Mouse (Mus musculus): ENCODE results near the gene Drd4. TPM values are rescaled to one million over a fixed set of nuclear protein-coding genes. Genes with fewer than 3 reads are reported as not detected.

Gene Drd4
- polyA plus RNA-seq, 1 experiment from 2014 or later, result 1.8 TPM

DNA sequence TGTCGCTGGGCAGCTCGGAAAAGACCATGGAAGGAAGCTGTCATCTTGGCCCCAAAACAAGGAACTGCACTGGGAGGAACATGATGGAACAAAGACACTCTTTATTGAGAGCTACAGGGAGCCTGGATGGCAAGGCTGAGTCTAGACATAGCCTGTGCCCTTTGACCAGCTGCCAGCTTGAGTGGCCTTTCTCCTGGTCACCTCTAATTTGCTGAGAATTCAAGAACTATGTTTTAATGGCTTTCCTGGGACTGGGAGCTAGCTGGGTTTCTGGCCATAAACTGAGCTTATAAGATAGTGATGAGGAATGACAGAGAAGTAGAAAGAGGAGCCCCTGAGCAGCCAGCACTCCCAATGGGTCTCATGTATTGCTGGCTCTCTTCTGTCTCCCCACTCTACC, 51.4 kb downstream of the Drd4 start:
- Histone ChIP-seq H3K36me3 (ENCODE audit: insufficient read depth, low read length) (no peaks in the 10 kb centered on the region), H3K9ac (ENCODE audit: low read depth, low read length) (no peak overlapping the region), H3K4me3 (replicated peaks; ENCODE audit: low read depth, low read length) (no peak overlapping the region), H3K27me3 (ENCODE audit: insufficient read depth, low read length) (no peaks in the 10 kb centered on the region), H3K4me2 (ENCODE audit: low read length) (no peak overlapping the region), H3K27ac (no peak overlapping the region), H3K9me3 (replicated peaks; ENCODE audit: low read length) (no peaks in the 10 kb centered on the region), H3K4me1 (replicated peaks; ENCODE audit: insufficient read depth, low read length) (peaks cover 3% of the 10 kb centered on the region; the same call in 1 of the 2 replicates)
- DNase-seq (ENCODE audit: low spot score), result no peak
- no peak for ATAC-seq (replicated peaks; ENCODE audit: low FRiP score, low read depth)
- 74% methylated on average over 2 of the region's 2 CpGs for WGBS
- no peak for TF ChIP-seq CTCF (IDR thresholded peaks at IDR 0.05; ENCODE audit: low read depth)

DNA sequence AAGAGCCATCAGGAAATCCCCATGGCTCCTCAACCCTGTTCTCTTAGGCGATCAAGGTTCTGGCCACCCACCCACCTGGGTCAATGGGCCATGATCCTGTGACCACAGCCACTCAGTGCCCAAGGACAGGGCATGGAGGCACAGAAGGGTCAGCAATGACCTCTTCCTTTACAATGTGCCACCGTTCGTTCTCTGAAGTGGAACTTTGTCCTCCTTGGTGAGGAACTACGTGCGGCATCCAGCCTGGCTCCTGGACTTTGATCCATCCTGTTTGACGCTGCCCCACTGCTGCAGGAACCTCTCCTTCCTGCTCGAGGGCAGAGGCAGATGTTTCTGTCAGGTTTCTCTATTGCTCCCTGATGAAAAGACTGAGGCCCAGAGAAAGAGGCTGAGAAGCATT, 51.9 kb downstream of the Drd4 start:
- H3K27ac ChIP-seq, result no peak overlapping the region
- no peaks in the 10 kb centered on the region for H3K4me1 ChIP-seq (replicated peaks; ENCODE audit: insufficient read depth, low read length)
- ATAC-seq (replicated peaks; ENCODE audit: low FRiP score, low read depth) (no peak), DNase-seq (ENCODE audit: low spot score) (peak; percentile 15)
- no peak for TF ChIP-seq CTCF (IDR thresholded peaks at IDR 0.05; ENCODE audit: low read depth)
- no peaks in the 10 kb centered on the region for H3K36me3 ChIP-seq (ENCODE audit: insufficient read depth, low read length)
- no peak overlapping the region for H3K4me3 ChIP-seq (replicated peaks; ENCODE audit: low read depth, low read length)
- H3K9me3 ChIP-seq (replicated peaks; ENCODE audit: low read length), result no peaks in the 10 kb centered on the region
- H3K4me2 ChIP-seq (ENCODE audit: low read length), result no peak overlapping the region
- 61% methylated on average over 7 of the region's 7 CpGs for WGBS
- no peak overlapping the region for H3K9ac ChIP-seq (ENCODE audit: low read depth, low read length)
- no peaks in the 10 kb centered on the region for H3K27me3 ChIP-seq (ENCODE audit: insufficient read depth, low read length)

DNA sequence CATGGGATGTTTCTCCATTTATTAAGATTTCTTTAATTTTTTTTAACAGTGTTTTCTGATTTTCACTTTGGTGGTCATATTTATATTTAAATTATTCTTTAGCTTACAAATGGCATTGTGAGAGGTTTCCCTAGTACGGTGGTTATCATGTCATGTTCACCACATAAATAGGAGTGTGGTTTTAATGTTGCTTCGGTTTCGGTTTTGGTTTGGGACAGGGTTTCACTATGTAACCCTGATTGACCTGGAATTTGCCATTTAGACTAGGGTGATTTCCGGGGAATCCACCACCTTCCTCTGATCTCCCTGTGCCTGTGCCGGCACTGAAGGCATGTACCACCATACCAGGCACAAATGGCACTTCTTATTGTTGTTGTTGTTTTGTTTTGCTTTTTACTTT, 53.0 kb downstream of the Drd4 start:
- no peaks in the 10 kb centered on the region for H3K27me3 ChIP-seq (ENCODE audit: insufficient read depth, low read length)
- no peak overlapping the region for H3K4me2 ChIP-seq (ENCODE audit: low read length)
- H3K9me3 ChIP-seq (replicated peaks; ENCODE audit: low read length), result no peaks in the 10 kb centered on the region
- H3K27ac ChIP-seq, result no peak overlapping the region
- H3K4me3 ChIP-seq (replicated peaks; ENCODE audit: low read depth, low read length), result no peak overlapping the region
- H3K36me3 ChIP-seq (ENCODE audit: insufficient read depth, low read length), result no peaks in the 10 kb centered on the region
- DNase-seq (ENCODE audit: low spot score) (no peak), ATAC-seq (replicated peaks; ENCODE audit: low FRiP score, low read depth) (no peak)
- no peak for TF ChIP-seq CTCF (IDR thresholded peaks at IDR 0.05; ENCODE audit: low read depth)
- no peaks in the 10 kb centered on the region for H3K4me1 ChIP-seq (replicated peaks; ENCODE audit: insufficient read depth, low read length)
- WGBS, result 89% methylated on average over 5 of the region's 5 CpGs
- H3K9ac ChIP-seq (ENCODE audit: low read depth, low read length), result no peak overlapping the region

Other genes with a start within 250 kb of the Drd4 start
- 6.4 and 7.4 TPM in 2 replicates for gene B4galnt4, start 230.9 kb upstream of the Drd4 start, polyA plus RNA-seq (2015; fragmentation: Nextera tagmentation; extraction: Ambion mirVana)
- 11.1 and 13.4 TPM in 2 replicates for gene Pkp3, start 213.8 kb upstream of the Drd4 start, polyA plus RNA-seq (2015; fragmentation: Nextera tagmentation; extraction: Ambion mirVana)
- 54.1 and 59.6 TPM in 2 replicates for gene Sigirr, start 191.4 kb upstream of the Drd4 start, polyA plus RNA-seq (2015; fragmentation: Nextera tagmentation; extraction: Ambion mirVana)
- gene Ano9, start 174.2 kb upstream of the Drd4 start, polyA plus RNA-seq (2015; fragmentation: Nextera tagmentation; extraction: Ambion mirVana), result 6.9 and 8.1 TPM in 2 replicates
- 75.3 and 85.1 TPM in 2 replicates for gene Ptdss2, start 169.6 kb upstream of the Drd4 start, polyA plus RNA-seq (2015; fragmentation: Nextera tagmentation; extraction: Ambion mirVana)
- 136 and 147 TPM in 2 replicates for gene Rnh1, start 119.1 kb upstream of the Drd4 start, polyA plus RNA-seq (2015; fragmentation: Nextera tagmentation; extraction: Ambion mirVana)
- 91.5 and 95.5 TPM in 2 replicates for gene Hras, start 98.0 kb upstream of the Drd4 start, polyA plus RNA-seq (2015; fragmentation: Nextera tagmentation; extraction: Ambion mirVana)
- 9.9 and 10.8 TPM in 2 replicates for gene Lrrc56, start 97.8 kb upstream of the Drd4 start, polyA plus RNA-seq (2015; fragmentation: Nextera tagmentation; extraction: Ambion mirVana)
- gene Lmntd2, start 77.9 kb upstream of the Drd4 start, polyA plus RNA-seq (2015; fragmentation: Nextera tagmentation; extraction: Ambion mirVana), result 2.6 and 2.9 TPM in 2 replicates
- gene Rassf7, start 76.1 kb upstream of the Drd4 start, polyA plus RNA-seq (2015; fragmentation: Nextera tagmentation; extraction: Ambion mirVana), result 61.5 and 62.5 TPM in 2 replicates
- 37.2 and 39.8 TPM in 2 replicates for gene Phrf1, start 63.2 kb upstream of the Drd4 start, polyA plus RNA-seq (2015; fragmentation: Nextera tagmentation; extraction: Ambion mirVana)
- 14.5 and 21.1 TPM in 2 replicates for gene Irf7, start 25.5 kb upstream of the Drd4 start, polyA plus RNA-seq (2015; fragmentation: Nextera tagmentation; extraction: Ambion mirVana)
- 40.1 and 41.2 TPM in 2 replicates for gene Cdhr5, start 15.2 kb upstream of the Drd4 start, polyA plus RNA-seq (2015; fragmentation: Nextera tagmentation; extraction: Ambion mirVana)
- 35.1 and 37.9 TPM in 2 replicates for gene Sct, start 12.9 kb upstream of the Drd4 start, polyA plus RNA-seq (2015; fragmentation: Nextera tagmentation; extraction: Ambion mirVana)
- gene Deaf1, start 35.7 kb downstream of the Drd4 start, polyA plus RNA-seq (2015; fragmentation: Nextera tagmentation; extraction: Ambion mirVana), result 64.1 and 64.2 TPM in 2 replicates
- 40.5 and 45.3 TPM in 2 replicates for gene Tmem80, start 35.7 kb downstream of the Drd4 start, polyA plus RNA-seq (2015; fragmentation: Nextera tagmentation; extraction: Ambion mirVana)
- gene Eps8l2, start 46.9 kb downstream of the Drd4 start, polyA plus RNA-seq (2015; fragmentation: Nextera tagmentation; extraction: Ambion mirVana), result 76.5 and 77.1 TPM in 2 replicates
- 420 and 440 TPM in 2 replicates for gene Taldo1, start 100.2 kb downstream of the Drd4 start, polyA plus RNA-seq (2015; fragmentation: Nextera tagmentation; extraction: Ambion mirVana)
- 50.0 and 52.0 TPM in 2 replicates for gene Gatd1, start 122.1 kb downstream of the Drd4 start, polyA plus RNA-seq (2015; fragmentation: Nextera tagmentation; extraction: Ambion mirVana)
- gene Cend1, start 137.5 kb downstream of the Drd4 start, polyA plus RNA-seq (2015; fragmentation: Nextera tagmentation; extraction: Ambion mirVana), result 2.2 and 2.3 TPM in 2 replicates
- gene Slc25a22, start 145.9 kb downstream of the Drd4 start, polyA plus RNA-seq (2015; fragmentation: Nextera tagmentation; extraction: Ambion mirVana), result 15.8 and 17.3 TPM in 2 replicates
- 3.6 and 5.1 TPM in 2 replicates for gene Pidd1, start 152.0 kb downstream of the Drd4 start, polyA plus RNA-seq (2015; fragmentation: Nextera tagmentation; extraction: Ambion mirVana)
- 1,479 and 1,595 TPM in 2 replicates for gene Rplp2, start 155.4 kb downstream of the Drd4 start, polyA plus RNA-seq (2015; fragmentation: Nextera tagmentation; extraction: Ambion mirVana)
- gene Pnpla2, start 163.2 kb downstream of the Drd4 start, polyA plus RNA-seq (2015; fragmentation: Nextera tagmentation; extraction: Ambion mirVana), result 68.0 and 72.9 TPM in 2 replicates
- 16.1 and 20.5 TPM in 2 replicates for gene Cracr2b, start 169.1 kb downstream of the Drd4 start, polyA plus RNA-seq (2015; fragmentation: Nextera tagmentation; extraction: Ambion mirVana)
- gene Cd151, start 175.4 kb downstream of the Drd4 start, polyA plus RNA-seq (2015; fragmentation: Nextera tagmentation; extraction: Ambion mirVana), result 36.1 and 37.2 TPM in 2 replicates
- gene Polr2l, start 183.1 kb downstream of the Drd4 start, polyA plus RNA-seq (2015; fragmentation: Nextera tagmentation; extraction: Ambion mirVana), result 68.5 and 72.2 TPM in 2 replicates
- 109 and 115 TPM in 2 replicates for gene Tspan4, start 183.2 kb downstream of the Drd4 start, polyA plus RNA-seq (2015; fragmentation: Nextera tagmentation; extraction: Ambion mirVana)
- 30.0 and 33.7 TPM in 2 replicates for gene Chid1, start 247.9 kb downstream of the Drd4 start, polyA plus RNA-seq (2015; fragmentation: Nextera tagmentation; extraction: Ambion mirVana)

Measured in kidney, postnatal 0 days (tissue).